Mouse (Mus musculus): ENCODE data around the gene Mlph. TPM values are rescaled to one million over a fixed set of nuclear protein-coding genes. Genes with fewer than 3 reads are reported as not detected.
A peak's percentile ranks its signal among the peaks of the same experiment; 100 is the strongest.

Mlph gene
- polyA plus RNA-seq, 1 experiment from 2014 or later, result 8.8 TPM

- H3K4me3 ChIP-seq (ENCODE audit: low read depth, low read length), result no peak overlapping the region
- H3K9me3 ChIP-seq (ENCODE audit: control insufficient read depth, low read length), result no peaks in the 10 kb centered on the region
- peaks cover 6% of the 10 kb centered on the region; the same call in 1 of the 2 replicates for H3K4me1 ChIP-seq (replicated peaks; ENCODE audit: control insufficient read depth, insufficient read depth)
- no peak for TF ChIP-seq CTCF (IDR thresholded peaks at IDR 0.05; ENCODE audit: low read depth)
- TF ChIP-seq EP300 (optimal IDR thresholded peaks at IDR 0.05), result no peak
- 91% methylated on average over 5 of the region's 5 CpGs for WGBS
- no peaks in the 10 kb centered on the region for H3K36me3 ChIP-seq (ENCODE audit: control insufficient read depth, insufficient read depth, low read length)
- no peaks in the 10 kb centered on the region for H3K27me3 ChIP-seq (ENCODE audit: control insufficient read depth, insufficient read depth, low read length)
- H3K27ac ChIP-seq (replicated peaks), result no peak overlapping the region
- no peak overlapping the region for H3K4me2 ChIP-seq (replicated peaks; ENCODE audit: low read depth)
- no peak overlapping the region for H3K9ac ChIP-seq (ENCODE audit: low read length)
- peak; percentile 7 for DNase-seq (ENCODE audit: low spot score)
- no peak for ATAC-seq (ENCODE audit: low FRiP score, low TSS enrichment)
Observed at GRCm38 (mm10) chr1:90899816-90900215, 15.1 kb upstream of the Mlph start.

GRCm38 (mm10) chr1:90900406-90900805 is 14.5 kb upstream of the Mlph start:
- Histone ChIP-seq H3K4me1 (replicated peaks; ENCODE audit: control insufficient read depth, insufficient read depth) (peaks cover 6% of the 10 kb centered on the region; the same call in 1 of the 2 replicates), H3K4me2 (replicated peaks; ENCODE audit: low read depth) (no peak overlapping the region), H3K9me3 (ENCODE audit: control insufficient read depth, low read length) (no peaks in the 10 kb centered on the region), H3K4me3 (ENCODE audit: low read depth, low read length) (no peak overlapping the region), H3K9ac (ENCODE audit: low read length) (no peak overlapping the region), H3K27ac (replicated peaks) (no peak overlapping the region), H3K27me3 (ENCODE audit: control insufficient read depth, insufficient read depth, low read length) (no peaks in the 10 kb centered on the region), H3K36me3 (ENCODE audit: control insufficient read depth, insufficient read depth, low read length) (no peaks in the 10 kb centered on the region)
- TF ChIP-seq CTCF (IDR thresholded peaks at IDR 0.05; ENCODE audit: low read depth) (no peak), EP300 (optimal IDR thresholded peaks at IDR 0.05) (no peak)
- 73% methylated on average over 6 of the region's 6 CpGs for WGBS
- DNase-seq (ENCODE audit: low spot score), result no peak
- ATAC-seq (ENCODE audit: low FRiP score, low TSS enrichment), result no peak

GRCm38 (mm10) chr1:90901246-90901645 is 13.6 kb upstream of the Mlph start:
- Histone ChIP-seq H3K4me2 (replicated peaks; ENCODE audit: low read depth) (no peak overlapping the region), H3K27me3 (ENCODE audit: control insufficient read depth, insufficient read depth, low read length) (no peaks in the 10 kb centered on the region), H3K36me3 (ENCODE audit: control insufficient read depth, insufficient read depth, low read length) (no peaks in the 10 kb centered on the region), H3K27ac (replicated peaks) (no peak overlapping the region), H3K9ac (ENCODE audit: low read length) (no peak overlapping the region), H3K9me3 (ENCODE audit: control insufficient read depth, low read length) (no peaks in the 10 kb centered on the region), H3K4me3 (ENCODE audit: low read depth, low read length) (no peak overlapping the region), H3K4me1 (replicated peaks; ENCODE audit: control insufficient read depth, insufficient read depth) (peaks cover 6% of the 10 kb centered on the region; the same call in 1 of the 2 replicates)
- 70% methylated on average over 4 of the region's 4 CpGs for WGBS
- DNase-seq (ENCODE audit: low spot score) (no peak), ATAC-seq (ENCODE audit: low FRiP score, low TSS enrichment) (no peak)
- TF ChIP-seq CTCF (IDR thresholded peaks at IDR 0.05; ENCODE audit: low read depth), result no peak

GRCm38 (mm10) chr1:90901681-90902208 is 13.1 kb upstream of the Mlph start:
- Histone ChIP-seq H3K9ac (ENCODE audit: low read length) (no peak overlapping the region), H3K36me3 (ENCODE audit: control insufficient read depth, insufficient read depth, low read length) (no peaks in the 10 kb centered on the region), H3K4me1 (replicated peaks; ENCODE audit: control insufficient read depth, insufficient read depth) (peaks cover 6% of the 10 kb centered on the region; the same call in 1 of the 2 replicates), H3K4me3 (ENCODE audit: low read depth, low read length) (no peak overlapping the region), H3K27ac (replicated peaks) (no peak overlapping the region), H3K27me3 (ENCODE audit: control insufficient read depth, insufficient read depth, low read length) (no peaks in the 10 kb centered on the region), H3K9me3 (ENCODE audit: control insufficient read depth, low read length) (no peaks in the 10 kb centered on the region), H3K4me2 (replicated peaks; ENCODE audit: low read depth) (no peak overlapping the region)
- DNase-seq (ENCODE audit: low spot score), result no peak
- ATAC-seq (ENCODE audit: low FRiP score, low TSS enrichment), result no peak
- 87% methylated on average over 6 of the region's 6 CpGs for WGBS
- no peak for TF ChIP-seq CTCF (IDR thresholded peaks at IDR 0.05; ENCODE audit: low read depth)
- TF ChIP-seq EP300 (optimal IDR thresholded peaks at IDR 0.05), result no peak

- WGBS, result 64% methylated on average over 3 of the region's 3 CpGs
- H3K9me3 ChIP-seq (ENCODE audit: control insufficient read depth, low read length), result no peaks in the 10 kb centered on the region
- H3K27ac ChIP-seq (replicated peaks), result no peak overlapping the region
- no peaks in the 10 kb centered on the region; the same call in 1 of the 2 replicates for H3K4me1 ChIP-seq (replicated peaks; ENCODE audit: control insufficient read depth, insufficient read depth)
- no peaks in the 10 kb centered on the region for H3K27me3 ChIP-seq (ENCODE audit: control insufficient read depth, insufficient read depth, low read length)
- H3K9ac ChIP-seq (ENCODE audit: low read length), result no peak overlapping the region
- DNase-seq (ENCODE audit: low spot score) (no peak), ATAC-seq (ENCODE audit: low FRiP score, low TSS enrichment) (no peak)
- TF ChIP-seq CTCF (IDR thresholded peaks at IDR 0.05; ENCODE audit: low read depth), result no peak
- TF ChIP-seq EP300 (optimal IDR thresholded peaks at IDR 0.05), result no peak
- no peak overlapping the region for H3K4me3 ChIP-seq (ENCODE audit: low read depth, low read length)
- H3K36me3 ChIP-seq (ENCODE audit: control insufficient read depth, insufficient read depth, low read length), result no peaks in the 10 kb centered on the region
- H3K4me2 ChIP-seq (replicated peaks; ENCODE audit: low read depth), result no peak overlapping the region
Observed at GRCm38 (mm10) chr1:90902751-90903150, 12.1 kb upstream of the Mlph start.

GRCm38 (mm10) chr1:90903211-90903945 is 11.5 kb upstream of the Mlph start:
- Histone ChIP-seq H3K4me2 (replicated peaks; ENCODE audit: low read depth) (no peak overlapping the region), H3K4me3 (ENCODE audit: low read depth, low read length) (no peak overlapping the region), H3K27ac (replicated peaks) (peak overlapping the region; percentile 61; the same call in 1 of the 2 replicates), H3K36me3 (ENCODE audit: control insufficient read depth, insufficient read depth, low read length) (no peaks in the 10 kb centered on the region), H3K4me1 (replicated peaks; ENCODE audit: control insufficient read depth, insufficient read depth) (no peaks in the 10 kb centered on the region; the same call in 1 of the 2 replicates), H3K27me3 (ENCODE audit: control insufficient read depth, insufficient read depth, low read length) (no peaks in the 10 kb centered on the region), H3K9ac (ENCODE audit: low read length) (no peak overlapping the region), H3K9me3 (ENCODE audit: control insufficient read depth, low read length) (no peaks in the 10 kb centered on the region)
- no peak for TF ChIP-seq CTCF (IDR thresholded peaks at IDR 0.05; ENCODE audit: low read depth)
- TF ChIP-seq EP300 (optimal IDR thresholded peaks at IDR 0.05), result no peak
- no peak for ATAC-seq (ENCODE audit: low FRiP score, low TSS enrichment)
- WGBS, result 47% methylated on average over 3 of the region's 3 CpGs
- no peak for DNase-seq (ENCODE audit: low spot score)
